Mouse (Mus musculus): ENCODE results near the gene Rad54l. TPM values are rescaled to one million over a fixed set of nuclear protein-coding genes. Genes with fewer than 3 reads are reported as not detected.

Gene Rad54l
- polyA plus RNA-seq, 1 experiment from 2014 or later, result 79.2 TPM

DNA sequence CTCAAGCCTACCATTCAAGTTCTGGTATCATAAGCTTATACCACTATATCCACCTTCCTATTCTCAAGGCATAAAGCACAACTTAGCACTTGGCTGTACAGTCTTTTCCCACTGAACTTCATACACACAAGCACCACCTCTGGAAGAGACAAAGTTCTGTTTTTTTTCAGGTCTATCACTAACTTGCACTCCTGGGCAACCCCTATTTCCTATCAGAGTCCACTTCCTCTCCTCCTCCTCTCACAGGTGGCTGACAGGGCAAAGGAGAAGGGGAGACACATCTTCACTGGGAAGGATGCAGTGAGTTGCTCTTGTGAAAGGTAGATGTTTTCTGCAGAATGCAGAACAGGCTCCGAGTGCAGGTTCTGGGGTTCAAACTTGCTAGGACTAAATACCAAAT is 75.8 kb downstream of the Rad54l start:
- H3K27me3 ChIP-seq (ENCODE audit: control insufficient read depth, insufficient read depth, low read length), result no peaks in the 10 kb centered on the region
- no peak overlapping the region for H3K9ac ChIP-seq (ENCODE audit: low read length)
- no peaks in the 10 kb centered on the region; the same call in 1 of the 2 replicates for H3K4me1 ChIP-seq (replicated peaks; ENCODE audit: control insufficient read depth, insufficient read depth, low read length)
- no peak for DNase-seq (ENCODE audit: low spot score)
- no peak for ATAC-seq (replicated peaks; ENCODE audit: low FRiP score)
- no peak overlapping the region for H3K27ac ChIP-seq (ENCODE audit: low read depth, low read length)
- H3K4me3 ChIP-seq (ENCODE audit: low read depth, low read length), result no peak overlapping the region
- 94% methylated on average over 1 of the region's 1 CpGs for WGBS
- no peaks in the 10 kb centered on the region for H3K9me3 ChIP-seq (ENCODE audit: control insufficient read depth, low read length)
- H3K4me2 ChIP-seq (ENCODE audit: low read depth, low read length, severe bottlenecking), result no peak overlapping the region
- H3K36me3 ChIP-seq (ENCODE audit: control insufficient read depth, insufficient read depth, low read length), result no peaks in the 10 kb centered on the region

DNA sequence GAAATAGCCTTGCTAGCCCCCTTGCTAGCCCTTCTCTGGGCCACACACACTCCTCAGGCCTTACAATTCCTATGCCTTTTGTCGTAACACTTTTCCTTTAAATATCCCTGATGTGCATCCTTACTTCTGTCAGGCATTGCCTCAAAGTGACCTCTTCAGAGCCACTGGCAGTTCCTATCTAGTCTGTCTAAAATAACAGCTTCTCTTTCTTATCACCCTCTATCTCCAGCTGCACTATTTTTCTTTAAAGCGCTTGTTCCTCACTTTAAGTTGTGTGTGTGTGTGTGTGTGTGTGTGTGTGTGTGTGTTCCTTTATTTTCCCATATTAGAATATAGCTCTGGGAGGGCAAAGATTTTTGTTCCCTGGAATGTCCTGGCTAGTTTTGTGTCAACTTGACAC is 76.9 kb downstream of the Rad54l start:
- Histone ChIP-seq H3K36me3 (ENCODE audit: control insufficient read depth, insufficient read depth, low read length) (no peaks in the 10 kb centered on the region), H3K9me3 (ENCODE audit: control insufficient read depth, low read length) (no peaks in the 10 kb centered on the region), H3K9ac (ENCODE audit: low read length) (no peak overlapping the region), H3K4me2 (ENCODE audit: low read depth, low read length, severe bottlenecking) (no peak overlapping the region), H3K4me1 (replicated peaks; ENCODE audit: control insufficient read depth, insufficient read depth, low read length) (no peaks in the 10 kb centered on the region), H3K27me3 (ENCODE audit: control insufficient read depth, insufficient read depth, low read length) (no peaks in the 10 kb centered on the region), H3K27ac (ENCODE audit: low read depth, low read length) (no peak overlapping the region), H3K4me3 (ENCODE audit: low read depth, low read length) (no peak overlapping the region)
- DNase-seq (ENCODE audit: low spot score), result no peak
- ATAC-seq (replicated peaks; ENCODE audit: low FRiP score), result no peak
- WGBS, result 86% methylated on average over 2 of the region's 2 CpGs

Other genes starting within 250 kb of the Rad54l start
- not detected in 2 replicates for gene Kncn, start 239.3 kb downstream of the Rad54l start, polyA plus RNA-seq (2014; fragmentation: Nextera tagmentation; extraction: Ambion mirVana)
- gene 6430628N08Rik, start 233.0 kb downstream of the Rad54l start, polyA plus RNA-seq (2014; fragmentation: Nextera tagmentation; extraction: Ambion mirVana), result not detected in 2 replicates
- 0.35 and 0.48 TPM in 2 replicates for gene Dmbx1, start 183.8 kb downstream of the Rad54l start, polyA plus RNA-seq (2014; fragmentation: Nextera tagmentation; extraction: Ambion mirVana)
- gene Faah, start 105.8 kb downstream of the Rad54l start, polyA plus RNA-seq (2014; fragmentation: Nextera tagmentation; extraction: Ambion mirVana), result 1.2 and 1.7 TPM in 2 replicates
- gene Nsun4, start 69.8 kb downstream of the Rad54l start, polyA plus RNA-seq (2014; fragmentation: Nextera tagmentation; extraction: Ambion mirVana), result 16.4 and 17.4 TPM in 2 replicates
- 385 TPM in 2 replicates for gene Uqcrh, start 48.6 kb downstream of the Rad54l start, polyA plus RNA-seq (2014; fragmentation: Nextera tagmentation; extraction: Ambion mirVana)
- 70.1 and 71.4 TPM in 2 replicates for gene Lrrc41, start 48.4 kb downstream of the Rad54l start, polyA plus RNA-seq (2014; fragmentation: Nextera tagmentation; extraction: Ambion mirVana)
- 54.9 and 58.8 TPM in 2 replicates for gene Pomgnt1, start 150 bp upstream of the Rad54l start, polyA plus RNA-seq (2014; fragmentation: Nextera tagmentation; extraction: Ambion mirVana)
- 2.3 and 2.8 TPM in 2 replicates for gene Lurap1, start 27.6 kb upstream of the Rad54l start, polyA plus RNA-seq (2014; fragmentation: Nextera tagmentation; extraction: Ambion mirVana)
- gene Tspan1, start 43.9 kb upstream of the Rad54l start, polyA plus RNA-seq (2014; fragmentation: Nextera tagmentation; extraction: Ambion mirVana), result 0.19 TPM in 1 of 2 replicates, not detected in the other
- not detected in 2 replicates for gene 1700042G07Rik, start 49.7 kb upstream of the Rad54l start, polyA plus RNA-seq (2014; fragmentation: Nextera tagmentation; extraction: Ambion mirVana)
- not detected in 2 replicates for gene Gm49337, start 49.7 kb upstream of the Rad54l start, polyA plus RNA-seq (2014; fragmentation: Nextera tagmentation; extraction: Ambion mirVana)
- 58.0 and 71.4 TPM in 2 replicates for gene Pik3r3, start 97.9 kb upstream of the Rad54l start, polyA plus RNA-seq (2014; fragmentation: Nextera tagmentation; extraction: Ambion mirVana)